Mouse (Mus musculus): ENCODE measurements at regions not wholly inside any gene's neighbourhood (a gene's known extent, or its start where the extent isn't known, plus 50 kb on each side); places are given as distances from the start of the nearest gene placed in this dataset.

DNA sequence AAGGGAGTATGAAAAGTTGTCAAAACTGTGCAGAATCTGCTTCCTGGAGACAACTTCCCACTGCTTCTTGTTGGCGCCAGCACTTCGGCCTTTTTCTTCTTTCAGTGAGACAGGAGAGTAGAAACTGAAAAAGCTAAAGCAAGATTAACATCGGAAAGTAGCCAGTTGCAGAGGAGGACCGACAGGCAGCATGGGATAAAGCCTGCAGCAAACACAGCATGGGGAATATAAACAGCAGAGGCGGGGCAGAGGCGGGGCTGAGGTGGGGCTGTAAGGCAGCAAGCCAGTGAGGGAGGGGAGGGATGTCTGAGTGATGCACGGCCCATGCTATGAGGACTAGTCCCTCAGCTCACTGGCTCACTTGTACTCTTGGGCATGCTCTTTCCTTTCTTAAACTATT, 65.5 kb upstream of the C2cd4b start:
- TF ChIP-seq CTCF (IDR thresholded peaks at IDR 0.05; ENCODE audit: borderline replicate concordance, control insufficient read depth, extremely low read depth, insufficient read depth, low read length, poor library complexity) (no peak), POLR2A (IDR thresholded peaks at IDR 0.05; ENCODE audit: control insufficient read depth, extremely low read depth, insufficient read depth, low read length, poor library complexity) (no peak)
